Mouse (Mus musculus) adrenal gland, postnatal 36 days (tissue): ENCODE results near the gene Capzb. TPM values are rescaled to one million over a fixed set of nuclear protein-coding genes. Genes with fewer than 3 reads are reported as not detected.
A peak's percentile ranks its signal among the peaks of the same experiment; 100 is the strongest.

Source experiments
- DNase-seq, 2 experiments: peaks; one replicate each; pipeline ENCODE4 v3.0.0; 2021; ENCODE audit warnings: mixed read lengths in 1 of 2
- total RNA-seq, 2 experiments: library from RNA; stranded (reverse); gene quantifications; 2 replicates each; pipeline ENCODE4 v1.2.3; 2021

Capzb gene
- total RNA-seq, 2 experiments from 2014 or later = 379 to 391 TPM

DNA sequence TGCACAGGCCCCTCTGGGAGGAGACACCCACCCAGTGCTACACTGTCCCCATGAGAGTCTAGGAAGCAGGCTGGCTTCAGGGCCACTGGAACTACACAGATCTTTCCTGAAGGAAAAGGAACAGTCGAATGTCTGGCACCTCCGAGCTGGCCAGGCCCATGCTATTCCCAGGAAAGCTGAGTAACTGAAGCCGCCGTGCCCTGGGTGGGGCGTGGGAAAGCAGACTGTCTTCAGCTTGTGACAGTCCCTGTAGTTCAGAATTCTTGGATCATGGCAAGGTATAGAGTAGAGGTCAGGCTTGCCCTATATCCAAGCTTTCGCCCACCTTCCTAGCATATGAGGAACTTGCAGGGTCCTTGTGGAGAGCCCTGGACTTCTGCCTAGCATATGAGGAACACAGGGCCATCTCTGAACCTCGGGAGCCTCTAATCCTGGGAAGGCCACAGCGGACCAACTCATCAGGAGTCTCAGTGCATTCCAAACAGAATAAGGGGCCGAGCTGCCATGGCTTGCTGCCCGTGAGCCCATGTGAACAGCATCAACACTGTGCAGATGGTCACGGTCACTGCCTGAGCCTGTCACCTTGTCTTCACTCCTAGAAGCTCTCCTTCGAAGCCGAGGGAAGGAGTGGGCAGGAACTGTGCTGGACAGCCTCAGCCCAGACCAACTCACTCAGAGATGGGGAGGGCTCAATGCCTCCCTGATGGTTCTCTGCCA lies 73.2 kb downstream of the Capzb start:
- no peak for DNase-seq

DNA sequence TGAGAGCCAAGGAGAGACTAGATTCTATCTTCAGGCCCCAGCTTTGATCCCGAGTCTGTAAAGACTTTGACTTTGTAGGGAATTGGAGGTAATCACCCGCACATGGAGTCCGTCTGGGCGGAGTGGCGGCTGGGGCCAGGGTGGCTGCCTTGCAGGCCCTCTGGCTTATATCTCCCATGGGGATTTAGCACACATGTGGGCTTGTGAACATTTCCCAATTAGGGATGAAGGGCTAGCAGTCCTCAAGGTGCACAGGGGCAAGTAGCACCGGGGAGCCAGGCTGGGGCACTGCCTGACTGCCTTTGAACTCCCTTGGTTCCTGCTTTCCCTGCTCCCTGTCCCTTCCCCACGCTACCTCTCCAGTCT lies 73.8 kb downstream of the Capzb start:
- no peak for DNase-seq

DNA sequence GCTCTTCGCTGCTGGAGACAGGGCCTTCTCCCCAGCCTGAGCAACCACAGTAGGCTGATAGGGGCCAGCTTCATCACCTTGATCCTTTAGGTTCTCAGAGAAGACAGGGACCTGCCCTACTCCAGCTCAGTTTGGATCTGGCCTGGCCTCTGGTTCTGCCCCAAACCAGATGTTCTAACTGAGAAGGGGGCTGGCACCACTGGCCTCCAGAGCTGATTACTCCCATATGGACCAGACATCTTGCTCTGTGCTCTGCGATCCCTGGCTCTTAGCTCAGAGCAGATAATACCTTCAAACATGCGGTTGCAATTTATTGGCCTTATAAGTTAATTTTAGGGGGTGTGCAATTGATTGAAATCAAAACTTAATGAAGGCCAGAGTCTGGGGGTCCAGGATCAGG lies 74.6 kb downstream of the Capzb start:
- DNase-seq = no peak

DNA sequence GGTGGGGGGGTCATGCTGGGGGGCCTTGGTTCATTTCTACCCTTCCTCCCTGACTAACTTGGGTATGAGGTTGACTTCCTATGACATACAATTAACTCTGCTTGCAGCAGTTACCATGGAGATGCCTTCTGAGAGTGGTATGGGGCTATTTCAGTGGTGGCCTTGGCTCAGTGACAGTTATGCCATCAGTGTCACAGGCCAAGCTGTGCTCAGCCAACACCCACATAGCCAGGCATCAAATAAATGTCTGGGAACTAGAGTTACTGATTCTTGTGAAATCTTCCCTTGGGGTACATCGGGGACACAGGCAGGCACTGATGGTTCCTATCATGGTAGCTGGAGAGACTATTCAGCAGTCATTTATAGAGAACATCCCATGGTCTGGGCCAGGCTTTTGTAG lies 75.5 kb downstream of the Capzb start:
- DNase-seq = peak in 1 of 2 experiments; percentile 40

DNA sequence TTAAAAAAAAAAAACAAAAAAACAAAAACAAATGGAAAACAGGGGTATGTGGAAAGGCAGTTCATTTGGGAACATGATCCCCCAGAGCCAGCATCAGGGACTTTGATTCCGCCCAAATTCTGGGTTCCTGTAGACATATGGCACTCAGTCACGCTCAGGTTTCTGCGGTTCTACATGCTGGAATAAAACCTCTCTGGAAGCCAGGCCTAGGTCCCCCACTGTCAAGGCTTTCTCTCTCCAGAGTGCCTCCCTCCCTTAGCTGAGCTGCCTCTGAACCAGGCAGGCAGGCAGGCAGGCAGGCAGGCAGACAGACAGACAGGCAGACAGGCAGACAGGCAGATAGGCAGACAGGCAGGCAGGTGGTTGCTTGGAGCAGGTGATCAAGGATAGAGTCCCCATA lies 77.5 kb downstream of the Capzb start:
- DNase-seq = no peak

DNA sequence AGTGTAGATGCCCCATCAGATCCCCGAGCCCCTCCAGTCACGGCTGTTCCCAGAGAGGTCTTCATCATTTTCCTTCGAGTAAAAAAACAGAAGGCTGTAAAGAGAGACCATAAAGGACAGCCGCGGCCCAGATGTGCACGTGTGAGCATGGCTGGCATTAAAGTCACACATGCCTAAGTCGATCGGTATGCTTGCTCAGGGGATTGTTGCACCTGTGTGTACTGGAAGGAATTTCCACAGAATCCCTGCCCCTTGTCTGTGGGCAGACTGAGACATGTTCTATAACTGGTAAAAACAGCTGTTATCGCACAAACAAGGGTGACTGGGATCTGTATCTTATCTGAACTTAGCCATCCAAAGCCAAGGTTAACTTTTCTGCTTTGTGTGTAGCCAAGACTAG lies 78.9 kb downstream of the Capzb start:
- DNase-seq = no peak

DNA sequence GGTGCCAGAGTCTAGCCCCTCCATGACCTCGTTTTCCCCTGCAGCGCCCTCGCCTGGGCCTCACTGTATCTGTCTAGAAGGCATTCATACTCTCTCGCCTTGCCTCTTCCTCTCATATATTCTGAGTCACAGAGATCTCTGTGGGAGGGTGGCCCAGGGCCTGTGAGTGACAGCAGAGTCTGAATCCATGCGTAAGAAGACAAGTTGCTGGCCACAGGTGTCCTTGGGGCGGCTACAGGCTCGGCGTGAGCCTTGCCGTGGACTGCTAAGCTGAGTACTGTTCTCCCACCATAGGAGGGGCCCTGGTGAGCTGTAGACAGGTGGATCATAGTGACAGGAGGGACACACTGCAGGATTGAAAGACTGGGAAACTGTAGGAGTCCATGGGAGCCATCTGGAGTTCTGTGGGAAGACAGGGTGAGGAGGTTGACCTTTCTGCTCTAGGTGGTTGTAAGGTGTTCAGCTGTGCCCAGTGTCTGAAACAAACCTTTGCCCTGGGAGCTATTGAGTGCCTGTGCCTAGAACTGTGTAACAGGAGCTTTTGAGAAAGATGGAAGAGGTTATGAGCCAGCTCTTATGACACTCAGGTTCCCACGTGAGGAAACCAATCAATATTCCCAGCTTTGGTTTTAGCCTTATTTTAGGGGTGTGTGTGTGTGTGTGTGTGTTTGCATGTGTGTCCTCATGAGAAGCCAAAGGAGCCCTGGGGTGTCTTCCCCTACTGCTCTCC lies 80.4 kb downstream of the Capzb start:
- DNase-seq = peak; percentile 48 to 69

DNA sequence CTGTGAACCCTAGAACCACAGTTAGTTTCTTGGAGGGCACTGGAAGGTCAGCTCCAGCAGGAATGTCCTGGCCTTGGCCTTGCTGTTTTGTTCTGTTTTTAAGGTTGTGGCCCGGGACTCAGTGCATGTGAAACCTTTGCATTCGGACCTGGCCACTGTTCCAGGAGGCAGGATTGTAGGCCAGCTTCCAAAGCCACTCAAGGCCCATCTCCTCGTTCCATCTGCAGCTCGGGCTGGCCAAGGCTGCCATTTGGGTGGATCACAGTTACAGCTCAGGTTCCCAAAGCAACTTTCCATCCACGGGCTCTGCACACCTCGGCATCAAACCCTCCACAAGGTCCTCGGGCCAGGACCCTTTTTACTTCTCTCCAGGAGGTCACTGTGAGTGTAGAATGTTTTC lies 81.9 kb downstream of the Capzb start:
- DNase-seq = peak in 1 of 2 experiments; percentile 43

DNA sequence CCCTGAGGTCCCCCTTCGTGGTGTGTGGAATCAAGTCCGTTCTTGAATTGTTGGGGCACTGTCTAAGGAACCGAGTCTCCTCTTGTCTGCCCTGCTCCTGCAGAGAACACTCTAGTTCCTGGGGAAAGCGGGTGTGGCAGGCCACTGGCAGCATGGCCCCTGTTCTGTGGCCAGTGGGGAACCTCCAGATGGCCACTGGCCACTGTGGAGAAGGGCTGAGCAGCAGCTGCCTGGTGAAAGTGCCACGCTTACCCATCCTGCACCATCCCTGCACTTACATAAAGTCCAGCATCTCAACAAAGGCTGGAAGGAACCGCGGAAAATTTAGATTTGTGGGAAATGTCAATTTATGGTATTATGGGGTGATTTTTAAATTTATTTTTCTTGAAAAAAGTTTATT lies 83.7 kb downstream of the Capzb start:
- no peak for DNase-seq

DNA sequence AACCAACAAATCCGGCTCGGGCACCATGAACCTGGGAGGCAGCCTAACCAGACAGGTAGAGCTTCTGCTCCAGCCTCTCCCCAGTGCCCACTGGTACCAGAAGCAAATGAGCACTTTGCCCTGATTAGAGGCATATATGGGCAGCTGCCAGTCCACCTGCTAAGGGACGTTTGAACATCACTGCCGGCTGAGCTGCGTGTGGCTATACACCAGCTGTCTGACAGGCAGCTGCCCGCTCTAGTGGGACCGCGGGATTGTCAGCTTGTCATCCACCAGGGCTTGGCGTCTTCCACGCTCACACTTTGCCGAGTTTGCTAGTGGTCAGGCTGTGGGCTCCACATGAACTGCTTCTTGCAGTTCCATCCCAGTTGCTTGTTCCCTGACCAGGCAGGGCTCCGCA lies 87.8 kb downstream of the Capzb start:
- no peak for DNase-seq

DNA sequence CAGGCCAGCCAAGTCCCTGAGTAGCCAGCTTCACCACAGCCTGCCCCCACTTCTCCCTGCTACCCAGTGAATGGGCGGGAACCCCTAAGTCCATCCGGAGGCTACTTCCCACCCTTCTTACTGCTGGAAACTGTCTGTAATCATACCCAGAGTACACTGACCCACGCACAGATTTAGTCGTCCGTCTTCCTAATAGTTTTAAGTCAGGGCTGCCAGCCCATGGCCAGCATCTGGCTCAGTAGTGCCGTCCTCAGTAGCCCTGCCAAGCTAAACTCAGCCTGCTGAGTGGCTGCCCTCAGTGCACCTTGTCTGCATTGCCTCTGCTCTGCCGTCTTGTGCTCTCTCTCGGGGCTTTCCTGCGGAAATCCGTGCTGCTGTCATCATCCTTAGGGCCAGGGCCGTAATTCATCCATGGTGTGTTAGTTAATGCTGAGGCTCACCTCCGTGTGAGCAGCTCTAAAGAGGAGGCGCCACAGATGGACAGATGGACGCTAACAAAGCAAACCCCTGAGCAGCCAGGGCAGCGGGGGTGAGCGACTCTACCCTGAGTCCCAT lies 89.2 kb downstream of the Capzb start:
- no peak for DNase-seq

DNA sequence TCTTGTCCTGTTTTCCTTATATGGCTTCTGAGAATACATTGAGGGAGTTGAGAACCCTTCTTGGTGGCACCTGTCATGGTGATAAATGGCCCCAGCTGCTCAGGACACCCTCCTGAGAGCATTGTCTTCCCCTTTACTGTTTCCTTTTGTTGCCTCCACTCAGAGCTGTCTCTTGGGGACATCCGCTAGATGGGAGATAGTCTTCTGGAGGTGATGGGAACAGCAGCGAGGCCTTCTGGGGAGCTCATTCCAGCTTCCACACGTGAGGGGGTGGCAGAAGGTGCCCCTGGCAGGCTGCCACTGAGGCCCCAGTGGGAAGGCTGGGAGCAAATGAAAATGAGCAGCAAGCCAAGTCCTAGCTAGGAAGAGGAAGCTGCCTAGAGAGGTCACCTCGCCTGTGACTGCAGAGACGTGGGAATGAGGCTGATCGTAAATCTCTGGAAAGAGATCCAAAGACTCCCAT lies 90.3 kb downstream of the Capzb start:
- peak; percentile 54 to 74 for DNase-seq

DNA sequence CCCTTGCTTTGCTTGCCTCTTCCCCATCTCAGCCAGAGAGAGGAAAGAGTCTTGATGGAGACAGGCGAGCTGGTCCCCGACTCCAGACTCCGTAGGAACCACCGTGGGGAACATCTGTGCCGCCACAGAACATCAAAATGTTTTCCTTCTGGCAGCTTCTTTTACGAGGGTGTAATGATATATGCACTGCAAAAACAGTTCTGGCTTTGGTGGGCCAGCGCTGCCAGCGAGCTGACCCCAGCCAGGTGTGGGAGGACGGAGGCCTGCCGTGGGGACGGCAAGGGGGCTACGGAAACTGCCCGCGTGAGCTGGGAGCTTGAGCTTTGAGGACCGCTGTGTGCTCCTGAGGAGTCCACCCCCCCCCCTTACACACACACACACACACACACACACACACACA lies 92.2 kb downstream of the Capzb start:
- no peak for DNase-seq

DNA sequence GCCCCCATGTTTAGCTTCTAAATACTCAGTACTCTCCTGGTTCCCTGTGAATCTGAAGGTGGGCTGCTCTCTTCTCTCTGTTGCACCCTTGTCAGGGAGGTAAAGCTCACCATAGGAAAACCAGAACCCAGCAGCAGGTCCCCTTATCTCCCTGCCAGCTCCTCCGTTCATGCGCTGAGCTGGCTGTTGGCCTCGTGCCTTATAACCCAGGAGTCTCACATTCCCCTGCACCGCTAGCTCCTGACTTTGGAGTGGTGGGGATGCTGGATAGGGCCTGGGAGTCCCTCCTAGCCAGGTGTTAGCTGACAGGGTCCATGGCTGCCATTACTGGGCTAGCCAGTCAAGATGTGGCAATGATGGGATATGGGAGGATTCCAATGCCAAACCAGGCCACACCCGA lies 93.5 kb downstream of the Capzb start:
- DNase-seq = no peak

DNA sequence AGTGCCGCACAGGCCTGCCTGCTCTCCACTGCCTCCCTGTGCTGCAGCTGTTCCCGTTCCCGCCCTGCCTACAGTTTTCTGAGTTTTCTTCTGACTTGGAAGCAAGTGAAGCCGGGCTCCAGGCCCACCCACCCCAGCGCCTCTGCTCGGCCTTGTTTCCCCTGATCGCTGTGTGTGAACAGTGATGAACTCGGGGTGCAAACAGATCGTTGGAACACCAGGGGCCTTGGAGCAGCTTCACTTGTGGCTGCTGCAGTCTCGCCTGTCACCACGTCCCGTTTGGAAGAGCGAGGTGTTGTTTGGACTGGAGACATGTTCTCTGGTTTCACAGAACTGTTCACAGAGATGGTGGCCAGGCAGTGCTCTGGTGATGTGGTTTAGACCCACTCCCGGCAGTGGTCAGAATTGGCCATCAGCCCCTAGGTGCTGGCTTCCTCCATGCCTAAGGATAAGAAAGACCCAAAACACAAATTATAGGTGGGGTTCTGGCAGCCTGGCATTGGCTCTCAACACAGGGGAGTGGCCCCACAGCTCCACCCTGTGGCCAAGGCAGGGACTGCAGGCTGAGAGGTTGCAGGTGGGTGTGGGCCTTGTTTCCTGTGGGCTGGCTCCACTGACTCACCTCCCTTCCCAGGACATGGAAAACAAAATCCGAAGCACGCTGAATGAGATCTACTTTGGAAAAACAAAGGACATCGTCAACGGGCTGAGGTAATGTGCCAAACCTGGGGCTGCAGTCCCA lies 94.6 kb downstream of the Capzb start:
- DNase-seq = peak; percentile 88 to 91

DNA sequence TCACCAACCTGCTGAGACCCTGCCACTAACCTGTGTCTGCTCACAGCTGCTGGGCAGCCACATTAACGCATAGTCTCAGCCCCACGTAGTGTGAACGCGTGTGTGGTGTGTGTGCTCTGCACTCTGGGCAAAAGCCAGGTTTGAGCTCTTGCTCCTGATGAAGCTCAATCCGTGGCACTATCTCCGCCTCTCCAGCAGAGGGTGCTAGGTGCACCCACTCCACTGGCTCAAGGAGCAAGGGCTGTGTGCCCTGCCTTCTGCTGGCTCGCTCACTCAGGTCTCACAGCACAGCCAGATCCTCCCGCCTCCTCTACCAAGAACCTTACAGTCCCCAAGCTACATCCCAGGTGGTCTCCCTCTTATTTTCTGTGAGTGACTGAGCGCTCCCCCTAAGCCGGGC lies 96.3 kb downstream of the Capzb start:
- DNase-seq = peak; percentile 58 to 77

DNA sequence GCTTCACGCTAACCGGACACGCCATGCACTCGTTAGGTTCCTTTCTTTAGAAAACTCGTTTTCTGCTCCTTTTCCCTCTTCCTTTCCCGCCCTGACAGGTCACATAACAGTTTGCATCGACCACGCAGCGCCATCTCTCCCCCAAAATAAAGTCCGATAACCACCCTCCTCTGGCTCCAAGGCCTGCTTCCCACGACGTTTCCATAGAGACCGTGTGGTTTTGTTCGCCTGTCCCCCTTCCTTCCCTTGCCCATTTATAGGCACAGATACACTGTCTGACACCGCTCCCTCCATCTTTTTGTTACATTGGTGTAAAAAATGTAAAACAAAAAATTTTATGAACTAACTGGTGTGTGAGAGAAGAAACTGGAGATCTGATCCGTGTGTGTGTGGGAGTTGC lies 98.4 kb downstream of the Capzb start:
- DNase-seq = no peak

DNA sequence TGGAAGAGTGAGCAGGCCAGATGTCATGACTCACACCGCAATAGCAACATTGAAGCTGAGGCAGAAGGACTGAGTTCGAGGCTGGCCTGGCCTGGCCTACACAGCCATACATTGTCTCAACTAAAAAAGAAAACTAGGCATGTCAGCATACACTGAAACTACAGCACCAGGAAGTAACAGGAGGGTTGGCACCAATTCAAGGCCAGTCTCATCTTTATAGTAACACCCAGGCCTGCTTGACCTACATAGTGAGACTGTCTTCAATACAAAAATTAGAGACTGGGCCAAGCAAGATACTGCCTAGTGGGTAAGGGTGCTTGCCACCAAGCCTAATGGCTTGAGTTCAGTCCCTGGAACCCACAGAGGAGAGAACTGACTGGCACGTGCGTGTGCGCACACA lies 99.3 kb downstream of the Capzb start:
- DNase-seq = peak in 1 of 2 experiments; percentile 39

DNA sequence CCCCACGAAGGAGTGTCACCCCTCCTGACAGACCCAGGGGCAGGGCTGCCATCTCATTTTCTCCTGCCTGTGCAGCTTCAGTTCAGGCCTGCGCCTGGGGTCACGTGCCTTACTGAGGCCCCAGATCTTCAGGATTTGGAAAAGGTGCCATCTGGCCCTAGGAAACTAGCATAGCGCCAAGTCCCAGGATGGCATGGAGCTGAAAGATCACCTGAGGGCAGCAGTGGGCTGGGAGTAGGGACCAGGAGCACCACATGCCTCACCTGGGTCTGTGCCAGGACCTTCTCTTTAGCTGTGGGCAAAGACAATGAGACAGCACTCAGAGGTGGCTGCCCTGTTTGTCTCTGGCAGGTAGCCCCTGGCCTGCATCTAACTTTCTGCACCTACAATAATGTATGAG lies 104.9 kb downstream of the Capzb start:
- peak; percentile 45 to 71 for DNase-seq

DNA sequence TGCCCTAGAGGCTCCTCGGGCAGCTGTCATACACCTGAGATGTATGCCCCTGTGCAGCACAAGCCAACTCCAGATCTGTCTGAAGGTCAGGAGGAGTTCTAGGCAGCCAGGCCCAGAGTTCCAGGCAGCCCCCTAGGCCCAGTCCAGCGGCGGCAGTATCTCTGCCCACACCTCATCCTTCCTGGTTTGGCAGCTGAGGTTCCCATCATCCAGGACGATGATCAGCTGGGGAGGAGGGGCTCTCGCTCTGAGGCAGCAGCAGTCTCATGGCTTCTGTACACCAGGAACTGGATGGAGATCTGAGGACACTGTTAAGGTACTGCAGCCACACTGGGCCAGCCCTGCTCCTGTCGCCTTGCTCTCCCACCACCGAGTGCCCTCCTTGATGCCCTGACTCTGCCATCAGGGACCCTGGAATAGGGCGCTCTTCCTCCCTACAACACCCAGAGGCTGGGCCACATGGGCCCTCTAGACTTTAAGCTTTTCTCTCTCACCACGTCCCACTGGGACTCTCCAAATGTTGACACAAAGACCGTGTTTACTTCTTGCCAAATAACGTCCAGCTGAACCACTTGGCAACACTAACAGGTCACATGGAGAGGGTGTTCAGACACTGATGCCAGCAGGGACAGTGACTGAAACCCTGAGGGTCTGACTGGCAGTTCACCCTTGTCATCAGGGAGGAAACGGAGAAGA lies 106.1 kb downstream of the Capzb start:
- no peak for DNase-seq

DNA sequence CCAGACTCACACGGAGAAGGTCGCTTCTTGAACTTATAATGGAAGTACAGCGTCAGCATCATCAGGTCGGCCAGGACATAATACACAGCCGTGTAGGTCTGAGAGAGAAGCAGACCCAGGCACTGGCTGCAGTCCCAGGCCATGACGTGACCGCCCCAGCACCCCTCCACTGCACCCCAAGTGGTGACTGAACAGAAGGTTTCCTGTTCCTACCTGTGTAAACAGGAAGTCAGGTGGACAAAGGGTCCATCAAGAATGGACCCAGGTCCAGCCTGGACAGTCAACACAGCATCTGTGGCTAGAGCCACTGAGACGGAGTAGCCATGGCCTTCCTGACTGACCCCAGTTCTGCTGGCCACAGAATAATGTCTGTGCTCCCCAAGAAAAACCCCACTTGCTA lies 109.1 kb downstream of the Capzb start:
- DNase-seq = no peak

DNA sequence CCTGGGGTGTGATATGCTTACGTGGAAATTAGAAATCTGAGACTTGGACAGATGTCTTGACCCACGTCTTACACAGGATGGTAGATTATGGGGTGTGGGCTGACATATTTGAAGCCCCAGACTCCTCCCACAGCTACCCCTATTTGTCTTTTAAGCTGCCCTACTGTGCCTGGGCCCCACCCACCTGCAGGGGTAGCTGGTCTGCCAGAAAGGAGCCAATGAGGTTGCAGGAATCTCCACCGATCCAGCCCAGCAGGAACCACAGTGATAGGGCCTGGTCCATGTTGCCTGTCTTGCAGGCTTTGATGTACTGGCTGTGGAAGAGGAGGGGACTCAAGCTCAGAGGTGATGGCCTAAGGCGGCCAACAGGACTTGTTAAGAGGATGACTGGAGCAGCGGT lies 109.5 kb downstream of the Capzb start:
- DNase-seq = no peak
